Mouse (Mus musculus): ENCODE data around the gene Aifm3. TPM values are rescaled to one million over a fixed set of nuclear protein-coding genes. Genes with fewer than 3 reads are reported as not detected.
"Not testable (repeated sequence)": the region's sequence is repeated elsewhere in the genome, so short reads cannot be mapped to it uniquely, and the experiment has no call there.

The Aifm3 gene
- polyA plus RNA-seq, 1 experiment from 2014 or later, result 6.4 TPM

- peak; percentile 96 for ATAC-seq (ENCODE audit: low FRiP score)
Observed at GRCm38 (mm10) chr16:17530640-17531288, 41.4 kb downstream of the Aifm3 start, which contains the start of gene Thap7. Gene Thap7, minus strand, starts transcription at chr16:17531136.

DNA sequence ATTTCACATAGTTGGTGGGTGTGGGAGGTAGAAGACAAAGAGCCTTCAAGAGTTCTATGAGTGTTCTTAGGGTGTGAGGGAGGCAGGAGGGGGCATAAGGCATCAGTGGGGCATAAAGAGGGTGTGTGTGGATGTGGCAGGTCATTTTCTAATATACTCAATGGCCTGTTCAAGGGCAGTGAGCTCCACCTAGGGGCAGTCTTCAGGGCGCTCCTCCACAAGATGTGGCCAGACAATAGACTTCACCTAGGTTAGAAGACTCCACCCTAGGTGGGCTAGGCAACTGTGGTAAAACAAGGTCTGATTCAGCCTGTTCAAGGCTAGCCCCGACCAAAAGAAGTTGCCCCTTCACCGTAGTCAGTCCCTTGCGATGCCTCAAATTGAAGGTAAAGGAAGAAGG is 42.9 kb downstream of the Aifm3 start:
- H3K27me3 ChIP-seq (ENCODE audit: control insufficient read depth, insufficient read depth, low read length), result no peaks in the 10 kb centered on the region
- peaks cover 20% of the 10 kb centered on the region for H3K36me3 ChIP-seq (replicated peaks; ENCODE audit: control insufficient read depth, insufficient read depth)
- no peak overlapping the region for H3K4me3 ChIP-seq (replicated peaks; ENCODE audit: low read length)
- H3K27ac ChIP-seq, result no peak overlapping the region
- no peak overlapping the region for H3K9ac ChIP-seq
- peak overlapping the region; percentile 97; the same call in 1 of the 2 replicates for H3K4me2 ChIP-seq (replicated peaks)
- no peak for DNase-seq (ENCODE audit: low spot score)
- no peak for ATAC-seq (ENCODE audit: low FRiP score)
- no peaks in the 10 kb centered on the region for H3K9me3 ChIP-seq (ENCODE audit: control insufficient read depth, low read length)
- WGBS, result 64% methylated on average over 4 of the region's 4 CpGs
- H3K4me1 ChIP-seq (replicated peaks; ENCODE audit: control insufficient read depth, insufficient read depth, low read length), result peaks cover 16% of the 10 kb centered on the region

More at GRCm38 (mm10) chr16:17530640-17531288, 41.4 kb downstream of the Aifm3 start, which contains the start of gene Thap7:
- Histone ChIP-seq H3K9ac (peak within 1 kb of the TSS; percentile 95), H3K4me1 (replicated peaks; ENCODE audit: control insufficient read depth, insufficient read depth, low read length) (peaks cover 16% of the 10 kb centered on the region), H3K36me3 (replicated peaks; ENCODE audit: control insufficient read depth, insufficient read depth) (peaks cover 35% of the 10 kb centered on the region), H3K27ac (peak within 1 kb of the TSS; percentile 97), H3K27me3 (ENCODE audit: control insufficient read depth, insufficient read depth, low read length) (no peaks in the 10 kb centered on the region), H3K4me3 (replicated peaks; ENCODE audit: low read length) (peak within 1 kb of the TSS; percentile 82), H3K9me3 (ENCODE audit: control insufficient read depth, low read length) (no peaks in the 10 kb centered on the region), H3K4me2 (replicated peaks) (peak within 1 kb of the TSS; percentile 97)
- DNase-seq (ENCODE audit: low spot score), result peak; percentile 98
- WGBS, result under 1% methylated on average over 67 of the region's 67 CpGs

GRCm38 (mm10) chr16:17532676-17533329 is 43.4 kb downstream of the Aifm3 start:
- H3K4me2 ChIP-seq (replicated peaks), result no peak overlapping the region
- no peak overlapping the region for H3K9ac ChIP-seq
- H3K4me3 ChIP-seq (replicated peaks; ENCODE audit: low read length), result no peak overlapping the region
- no peaks in the 10 kb centered on the region for H3K9me3 ChIP-seq (ENCODE audit: control insufficient read depth, low read length)
- DNase-seq (ENCODE audit: low spot score), result no peak
- peaks cover 15% of the 10 kb centered on the region for H3K36me3 ChIP-seq (replicated peaks; ENCODE audit: control insufficient read depth, insufficient read depth)
- H3K4me1 ChIP-seq (replicated peaks; ENCODE audit: control insufficient read depth, insufficient read depth, low read length), result peaks cover 16% of the 10 kb centered on the region
- H3K27me3 ChIP-seq (ENCODE audit: control insufficient read depth, insufficient read depth, low read length), result no peaks in the 10 kb centered on the region
- no peak overlapping the region for H3K27ac ChIP-seq
- WGBS, result 77% methylated on average over 14 of the region's 14 CpGs
- ATAC-seq (ENCODE audit: low FRiP score), result no peak

DNA sequence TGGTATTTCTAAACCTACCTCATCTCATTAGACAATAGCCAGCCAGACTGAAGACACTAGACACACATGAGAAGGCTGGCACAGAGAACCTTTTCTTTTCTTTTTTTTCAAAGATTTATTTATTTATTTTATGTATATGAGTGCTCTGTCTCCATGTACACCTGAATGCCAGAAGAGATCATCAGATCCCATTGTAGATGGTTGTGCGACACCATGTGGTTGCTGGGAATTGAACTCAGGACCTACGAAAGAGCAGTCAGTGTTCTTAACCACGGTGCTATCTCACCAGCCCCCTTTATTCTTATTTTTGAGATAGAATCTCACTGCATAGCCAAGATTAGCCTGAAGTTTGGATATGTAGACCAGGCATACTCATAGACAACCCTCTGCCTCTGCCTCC is 47.2 kb downstream of the Aifm3 start:
- H3K4me3 ChIP-seq (replicated peaks; ENCODE audit: low read length), result no peak overlapping the region
- H3K36me3 ChIP-seq (replicated peaks; ENCODE audit: control insufficient read depth, insufficient read depth), result no peaks in the 10 kb centered on the region
- no peaks in the 10 kb centered on the region for H3K9me3 ChIP-seq (ENCODE audit: control insufficient read depth, low read length)
- no peak for ATAC-seq (ENCODE audit: low FRiP score)
- H3K27me3 ChIP-seq (ENCODE audit: control insufficient read depth, insufficient read depth, low read length), result no peaks in the 10 kb centered on the region
- WGBS, result 92% methylated on average over 3 of the region's 3 CpGs
- H3K4me2 ChIP-seq (replicated peaks), result no peak overlapping the region
- no peak overlapping the region for H3K27ac ChIP-seq
- H3K4me1 ChIP-seq (replicated peaks; ENCODE audit: control insufficient read depth, insufficient read depth, low read length), result peaks cover 4% of the 10 kb centered on the region
- no peak overlapping the region for H3K9ac ChIP-seq
- DNase-seq (ENCODE audit: low spot score), result no peak

- no peak overlapping the region for H3K4me3 ChIP-seq (replicated peaks; ENCODE audit: low read length)
- no peak overlapping the region for H3K27ac ChIP-seq
- H3K4me2 ChIP-seq (replicated peaks), result no peak overlapping the region
- DNase-seq (ENCODE audit: low spot score) (no peak), ATAC-seq (ENCODE audit: low FRiP score) (no peak)
- no peaks in the 10 kb centered on the region for H3K36me3 ChIP-seq (replicated peaks; ENCODE audit: control insufficient read depth, insufficient read depth)
- no peaks in the 10 kb centered on the region for H3K4me1 ChIP-seq (replicated peaks; ENCODE audit: control insufficient read depth, insufficient read depth, low read length)
- no peaks in the 10 kb centered on the region for H3K27me3 ChIP-seq (ENCODE audit: control insufficient read depth, insufficient read depth, low read length)
- WGBS, result 88% methylated on average over 2 of the region's 2 CpGs
- H3K9ac ChIP-seq, result no peak overlapping the region
- H3K9me3 ChIP-seq (ENCODE audit: control insufficient read depth, low read length), result no peaks in the 10 kb centered on the region
Observed at GRCm38 (mm10) chr16:17542632-17543031, 53.2 kb downstream of the Aifm3 start.

- DNase-seq (ENCODE audit: low spot score) (no peak), ATAC-seq (ENCODE audit: low FRiP score) (no peak)
- no peaks in the 10 kb centered on the region for H3K9me3 ChIP-seq (ENCODE audit: control insufficient read depth, low read length)
- no peaks in the 10 kb centered on the region for H3K36me3 ChIP-seq (replicated peaks; ENCODE audit: control insufficient read depth, insufficient read depth)
- no peak overlapping the region for H3K9ac ChIP-seq
- H3K27ac ChIP-seq, result no peak overlapping the region
- WGBS, result 85% methylated on average over 7 of the region's 7 CpGs
- H3K27me3 ChIP-seq (ENCODE audit: control insufficient read depth, insufficient read depth, low read length), result no peaks in the 10 kb centered on the region
- no peak overlapping the region for H3K4me3 ChIP-seq (replicated peaks; ENCODE audit: low read length)
- no peak overlapping the region for H3K4me2 ChIP-seq (replicated peaks)
- peaks cover 5% of the 10 kb centered on the region; the same call in 1 of the 2 replicates for H3K4me1 ChIP-seq (replicated peaks; ENCODE audit: control insufficient read depth, insufficient read depth, low read length)
Observed at GRCm38 (mm10) chr16:17552837-17553236, 63.4 kb downstream of the Aifm3 start.

- 3% methylated on average over 18 of the region's 18 CpGs for WGBS
- Histone ChIP-seq H3K9me3 (ENCODE audit: control insufficient read depth, low read length) (no peaks in the 10 kb centered on the region), H3K36me3 (replicated peaks; ENCODE audit: control insufficient read depth, insufficient read depth) (no peaks in the 10 kb centered on the region), H3K27ac (peak overlapping the region; percentile 57; the same call in 1 of the 2 replicates), H3K27me3 (ENCODE audit: control insufficient read depth, insufficient read depth, low read length) (0 out of 2 replicates have a peak, but pooled peaks cover 3% of the 10 kb centered on the region), H3K9ac (0 out of 2 replicates have a peak overlapping the region, but pooled peaks have one; percentile 12), H3K4me3 (replicated peaks; ENCODE audit: low read length) (0 out of 2 replicates have a peak overlapping the region, but pooled peaks have one; percentile 6), H3K4me2 (replicated peaks) (peak overlapping the region; percentile 41), H3K4me1 (replicated peaks; ENCODE audit: control insufficient read depth, insufficient read depth, low read length) (peaks cover 10% of the 10 kb centered on the region; the same call in 1 of the 2 replicates)
- DNase-seq (ENCODE audit: low spot score) (peak; percentile 49), ATAC-seq (ENCODE audit: low FRiP score) (peak; percentile 83)
Observed at GRCm38 (mm10) chr16:17553910-17554685, 64.7 kb downstream of the Aifm3 start.

DNA sequence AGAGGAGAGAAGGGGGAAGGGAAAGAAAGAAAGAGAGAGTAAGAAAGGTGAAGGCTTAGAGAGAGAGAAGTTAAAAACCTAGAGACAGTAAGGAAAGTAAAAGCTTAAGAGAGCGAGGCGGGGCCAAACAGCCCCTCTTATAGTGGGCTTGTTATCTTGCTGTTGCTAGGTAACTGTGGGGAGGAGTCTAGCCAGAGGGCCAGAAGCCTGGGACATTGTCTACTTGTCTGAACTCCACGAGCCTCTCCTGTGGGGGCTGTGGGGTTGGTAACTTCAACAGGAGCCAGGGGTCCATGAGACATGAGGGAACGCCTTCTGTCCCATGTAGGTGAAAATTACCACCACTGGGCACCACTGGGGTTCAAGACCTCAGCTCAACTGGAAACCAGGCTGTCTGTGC is 65.3 kb downstream of the Aifm3 start:
- H3K27ac ChIP-seq, result 0 out of 2 replicates have a peak overlapping the region, but pooled peaks have one; percentile 57
- DNase-seq (ENCODE audit: low spot score); ATAC-seq (ENCODE audit: low FRiP score); H3K9ac ChIP-seq; H3K27me3 ChIP-seq (ENCODE audit: control insufficient read depth, insufficient read depth, low read length); H3K4me3 ChIP-seq (replicated peaks; ENCODE audit: low read length); H3K9me3 ChIP-seq (ENCODE audit: control insufficient read depth, low read length); H3K36me3 ChIP-seq (replicated peaks; ENCODE audit: control insufficient read depth, insufficient read depth); H3K4me1 ChIP-seq (replicated peaks; ENCODE audit: control insufficient read depth, insufficient read depth, low read length): not testable (repeated sequence)
- H3K4me2 ChIP-seq (replicated peaks), result peak overlapping the region; percentile 41
- 9% methylated on average over 4 of the region's 4 CpGs for WGBS

- H3K36me3 ChIP-seq (replicated peaks; ENCODE audit: control insufficient read depth, insufficient read depth), result no peaks in the 10 kb centered on the region
- 0 out of 2 replicates have a peak, but pooled peaks cover 7% of the 10 kb centered on the region for H3K27me3 ChIP-seq (ENCODE audit: control insufficient read depth, insufficient read depth, low read length)
- peaks cover 10% of the 10 kb centered on the region; the same call in 1 of the 2 replicates for H3K4me1 ChIP-seq (replicated peaks; ENCODE audit: control insufficient read depth, insufficient read depth, low read length)
- H3K9me3 ChIP-seq (ENCODE audit: control insufficient read depth, low read length), result no peaks in the 10 kb centered on the region
- no peak overlapping the region for H3K4me2 ChIP-seq (replicated peaks)
- no peak overlapping the region for H3K9ac ChIP-seq
- DNase-seq (ENCODE audit: low spot score) (no peak), ATAC-seq (ENCODE audit: low FRiP score) (no peak)
- WGBS, result 86% methylated on average over 4 of the region's 4 CpGs
- H3K27ac ChIP-seq, result no peak overlapping the region
- H3K4me3 ChIP-seq (replicated peaks; ENCODE audit: low read length), result no peak overlapping the region
Observed at GRCm38 (mm10) chr16:17556180-17556579, 66.8 kb downstream of the Aifm3 start.

Data from hindbrain, embryonic 14.5 days (tissue).